Mouse (Mus musculus) ovary, adult 18-20 months (tissue): ENCODE data around the gene Golgb1.

Experiments used
- DNase-seq: peaks from one replicate; pipeline ENCODE4 v3.0.0; 2022; ENCODE audit warnings: low spot score, mixed read lengths

The Golgb1 gene

DNA sequence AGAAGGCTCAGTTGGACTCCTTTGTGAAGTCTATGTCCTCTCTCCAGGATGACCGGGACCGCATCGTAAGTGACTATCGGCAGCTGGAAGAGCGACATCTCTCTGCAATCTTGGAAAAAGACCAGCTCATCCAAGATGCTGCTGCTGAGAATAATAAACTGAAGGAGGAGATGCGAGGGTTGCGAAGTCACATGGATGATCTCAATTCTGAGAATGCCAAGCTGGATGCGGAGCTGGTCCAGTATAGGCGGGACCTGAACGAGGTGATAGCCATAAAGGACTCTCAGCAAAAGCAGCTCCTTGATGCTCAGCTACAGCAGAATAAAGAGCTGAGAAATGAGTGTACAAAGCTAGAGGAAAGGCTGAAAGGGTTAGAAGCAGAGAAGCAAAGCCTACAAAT lies 43.6 kb downstream of the Golgb1 start:
- DNase-seq: no peak

DNA sequence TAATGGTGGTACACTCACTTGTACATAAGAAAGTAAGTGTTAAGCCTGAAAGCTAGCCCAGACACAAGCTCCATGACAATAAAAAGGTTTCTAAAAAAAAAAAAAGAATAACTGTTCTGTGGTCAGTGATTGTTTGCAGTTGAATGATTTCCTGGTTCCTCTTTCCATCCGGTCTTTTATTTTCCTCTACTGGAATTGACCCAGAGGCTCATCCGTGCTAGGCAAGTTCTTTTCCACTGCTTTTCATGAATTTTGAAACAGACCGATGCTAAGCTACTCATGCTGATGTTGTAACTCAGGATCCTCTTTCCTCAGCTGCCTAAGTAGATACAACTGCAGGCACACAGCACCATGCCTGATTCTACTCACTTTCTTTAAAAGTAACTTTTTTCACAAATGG lies 45.5 kb downstream of the Golgb1 start:
- no peak for DNase-seq

DNA sequence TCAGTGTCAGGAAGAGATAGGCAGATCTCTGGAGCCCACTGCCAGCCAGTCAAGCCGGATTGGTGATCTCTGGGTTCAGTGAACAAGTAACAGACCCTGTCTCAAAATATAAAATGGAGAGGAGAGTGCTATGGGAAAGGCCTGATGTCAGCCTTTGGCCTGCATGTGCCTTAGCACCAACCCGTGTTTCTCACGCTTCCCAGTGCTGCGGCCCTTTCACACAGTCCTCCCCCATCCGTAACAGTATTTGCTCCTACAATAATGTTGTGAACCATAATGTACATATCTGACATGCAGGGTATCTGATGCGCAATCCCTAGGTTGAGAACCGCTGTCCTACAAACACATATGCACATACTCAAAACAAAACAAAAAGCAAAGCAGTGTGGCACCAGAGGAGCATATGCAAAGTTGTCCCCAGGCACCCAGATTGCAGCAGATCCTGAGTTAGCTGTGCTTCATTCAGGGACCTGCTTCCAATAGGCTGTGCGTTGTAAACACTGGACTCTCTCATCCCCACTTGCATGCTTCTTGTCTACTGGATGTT lies 46.2 kb downstream of the Golgb1 start:
- no peak for DNase-seq

DNA sequence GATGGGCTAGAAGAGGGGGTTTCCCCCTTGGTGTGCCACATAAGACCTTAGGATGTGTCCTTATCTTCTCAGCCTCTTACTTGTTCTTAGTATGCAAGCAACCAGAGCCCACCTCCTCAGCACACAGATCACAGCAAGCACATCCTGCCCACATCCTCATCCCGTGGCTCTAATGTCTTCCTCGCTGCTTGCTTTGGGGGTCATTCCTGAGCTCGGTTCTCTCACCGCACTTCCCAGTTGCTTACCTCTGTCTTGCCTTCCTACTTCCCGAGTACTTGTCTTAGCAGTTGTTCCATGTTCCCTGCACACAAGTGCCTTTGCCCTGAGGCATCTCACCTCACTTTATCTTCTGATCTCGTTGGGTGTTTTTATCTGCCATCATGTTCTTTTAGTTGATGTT lies 47.0 kb downstream of the Golgb1 start:
- DNase-seq: no peak

DNA sequence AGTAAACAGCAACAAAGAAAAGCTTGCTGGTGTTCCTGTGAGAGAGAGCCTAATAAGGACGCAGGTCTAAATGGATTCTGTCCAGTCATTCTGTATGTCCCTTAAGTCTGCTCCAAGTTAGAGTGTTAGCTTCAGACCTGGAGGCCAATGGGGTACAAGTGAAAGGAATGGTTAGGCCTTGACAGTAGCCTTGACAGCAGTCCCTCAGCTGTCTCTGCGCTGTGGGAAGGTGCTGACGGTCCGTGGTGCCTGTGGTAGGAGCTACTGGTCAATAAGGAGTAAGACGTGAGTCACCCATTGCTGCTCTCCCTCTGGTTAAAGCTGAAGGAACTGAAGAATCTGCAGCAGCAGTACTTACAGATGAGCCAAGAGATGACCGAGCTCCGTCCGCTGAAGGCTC lies 49.4 kb downstream of the Golgb1 start:
- no peak for DNase-seq

DNA sequence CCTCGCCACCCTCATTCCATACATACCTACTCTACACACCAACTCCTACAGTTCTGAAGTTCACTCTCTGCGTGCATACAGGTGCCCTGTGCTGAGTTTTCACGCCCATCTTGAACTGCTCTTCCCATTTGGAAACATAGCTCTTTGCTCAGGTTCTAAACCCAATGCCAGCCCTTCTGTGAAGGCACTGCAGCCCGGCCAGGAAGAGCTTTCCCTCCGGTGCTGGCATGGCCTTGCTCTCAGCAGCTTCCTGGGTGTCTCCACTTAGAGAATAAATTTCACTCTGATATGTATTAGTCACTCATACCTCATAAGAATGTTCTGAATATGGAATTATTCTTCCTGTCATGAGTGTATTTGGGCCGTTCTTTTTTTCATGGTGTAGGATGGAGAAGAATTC lies 50.4 kb downstream of the Golgb1 start:
- DNase-seq: no peak

DNA sequence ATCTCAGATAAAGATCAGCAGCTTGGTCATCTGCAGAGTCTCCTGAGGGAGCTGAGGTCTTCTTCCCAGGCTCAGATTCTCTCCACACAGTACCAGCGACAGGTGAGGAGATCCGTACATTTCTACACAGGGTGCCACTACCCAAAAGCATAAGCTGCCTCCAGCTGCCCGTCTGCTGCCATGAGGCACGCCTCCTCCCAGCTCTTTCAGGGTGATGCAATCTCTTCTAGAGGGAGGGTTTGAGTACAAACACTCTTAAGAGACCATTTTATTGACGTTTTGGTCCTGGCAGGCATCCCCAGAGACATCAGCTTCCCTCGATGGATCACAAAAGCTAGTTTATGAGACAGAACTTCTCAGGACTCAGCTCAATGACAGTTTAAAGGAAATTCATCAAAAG lies 50.9 kb downstream of the Golgb1 start:
- DNase-seq: no peak

DNA sequence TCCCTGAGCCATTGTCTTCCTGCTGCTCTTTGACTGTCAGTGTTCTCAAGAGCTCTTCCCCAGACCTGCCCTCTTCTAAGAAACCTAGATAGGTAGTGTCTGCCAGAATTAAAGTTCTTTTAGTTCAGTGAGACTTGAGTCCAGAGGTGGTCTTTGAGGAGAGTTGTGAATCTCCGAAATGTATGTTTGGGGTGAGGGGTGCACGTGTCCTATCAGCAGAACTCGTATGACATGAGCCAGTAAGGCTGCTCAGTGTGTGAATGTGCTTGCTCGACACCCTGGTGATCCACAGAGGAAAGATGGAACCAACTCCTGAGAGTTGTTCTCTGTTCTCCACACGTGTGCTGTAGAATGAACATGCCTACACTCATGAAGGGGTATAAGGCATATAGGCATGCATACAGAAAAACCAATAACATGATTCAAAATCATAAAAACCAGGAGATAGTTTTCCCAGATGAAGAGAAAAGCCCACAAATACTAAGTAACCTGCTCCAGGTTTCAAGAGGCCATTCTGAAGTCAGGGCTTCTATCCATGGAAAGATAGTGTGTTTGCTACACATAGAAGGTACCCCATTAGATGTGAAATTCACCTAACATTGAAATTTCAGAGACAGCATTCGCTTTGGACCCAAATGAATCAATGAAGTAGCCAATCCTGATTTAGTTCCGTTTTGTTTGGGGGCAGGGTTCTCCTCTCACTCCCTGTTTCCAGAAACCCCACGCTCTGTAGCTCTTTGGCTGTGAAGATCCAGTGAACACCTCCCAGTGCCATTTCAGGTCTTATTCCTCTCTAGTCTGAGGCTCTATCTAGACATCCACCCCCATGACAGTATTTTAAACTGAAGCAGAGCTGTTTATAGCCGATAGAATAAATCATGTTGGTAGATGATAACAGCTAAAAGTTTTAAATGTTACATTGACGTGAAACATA lies 51.8 kb downstream of the Golgb1 start:
- DNase-seq: no peak

DNA sequence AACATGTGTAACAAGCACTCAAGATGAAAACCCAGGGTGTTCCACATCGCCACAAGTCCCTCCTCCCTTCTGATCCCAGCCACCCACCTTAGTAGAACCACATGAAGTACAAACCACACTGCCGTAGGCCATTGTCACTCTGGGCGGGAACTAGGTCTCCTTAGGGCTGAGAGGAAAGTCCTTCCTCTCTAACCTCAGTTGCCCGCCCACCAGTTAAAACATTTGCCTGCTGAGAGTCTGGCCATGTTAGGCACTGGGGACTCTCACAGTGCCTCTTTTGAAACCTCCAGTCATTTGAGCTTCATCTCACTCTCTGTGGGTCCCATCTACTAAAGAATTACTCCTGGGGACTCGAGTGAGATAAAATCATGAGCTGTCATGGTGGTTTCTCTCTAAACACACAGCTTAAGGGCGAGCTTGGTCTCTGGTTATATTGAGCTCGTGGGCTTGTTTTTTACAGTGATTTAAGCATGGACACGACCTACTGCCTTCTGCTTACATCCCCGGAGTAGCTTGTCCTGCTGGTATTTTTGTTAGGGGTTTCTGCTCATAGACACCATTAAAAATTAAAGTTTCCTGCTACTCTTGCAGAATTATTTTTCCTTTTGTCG lies 52.7 kb downstream of the Golgb1 start:
- DNase-seq: no peak

DNA sequence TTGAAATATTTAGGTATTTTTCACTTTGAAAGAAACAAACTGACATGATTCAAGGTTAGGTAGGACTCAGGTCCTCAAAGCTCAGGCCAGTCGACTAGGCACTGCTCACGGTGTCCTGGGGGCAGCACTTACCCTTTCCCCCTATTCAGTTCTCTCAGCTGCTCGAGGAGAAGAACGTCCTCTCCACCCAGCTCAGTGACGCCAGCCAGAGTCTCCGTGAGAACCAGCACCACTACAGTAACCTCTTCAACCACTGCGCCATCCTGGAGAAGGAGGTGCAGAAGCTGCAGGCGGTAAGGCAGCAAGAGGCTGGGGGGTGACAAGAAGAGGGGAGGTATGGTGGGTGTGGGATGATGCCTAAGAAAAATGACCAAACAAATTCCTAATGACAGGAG lies 53.2 kb downstream of the Golgb1 start:
- no peak for DNase-seq

DNA sequence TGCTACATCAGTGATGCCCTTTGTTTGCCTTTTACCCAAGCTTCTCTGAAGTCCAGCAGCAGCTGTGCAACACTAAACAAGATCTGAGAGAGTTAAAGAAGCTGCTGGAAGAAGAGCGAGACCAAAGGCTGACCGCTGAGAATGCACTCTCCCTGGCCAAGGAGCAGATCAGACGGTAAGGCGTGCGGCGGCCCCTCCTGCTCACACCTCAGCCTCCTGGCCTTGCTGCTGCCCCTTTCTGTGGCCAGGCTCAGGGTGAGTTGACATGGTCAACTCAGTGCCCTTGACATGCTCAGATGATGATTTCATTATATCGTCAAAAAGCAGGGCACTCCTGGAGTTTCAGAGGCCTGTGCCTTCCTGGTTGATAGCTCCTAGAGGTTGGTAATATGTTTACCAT lies 54.3 kb downstream of the Golgb1 start:
- no peak for DNase-seq

DNA sequence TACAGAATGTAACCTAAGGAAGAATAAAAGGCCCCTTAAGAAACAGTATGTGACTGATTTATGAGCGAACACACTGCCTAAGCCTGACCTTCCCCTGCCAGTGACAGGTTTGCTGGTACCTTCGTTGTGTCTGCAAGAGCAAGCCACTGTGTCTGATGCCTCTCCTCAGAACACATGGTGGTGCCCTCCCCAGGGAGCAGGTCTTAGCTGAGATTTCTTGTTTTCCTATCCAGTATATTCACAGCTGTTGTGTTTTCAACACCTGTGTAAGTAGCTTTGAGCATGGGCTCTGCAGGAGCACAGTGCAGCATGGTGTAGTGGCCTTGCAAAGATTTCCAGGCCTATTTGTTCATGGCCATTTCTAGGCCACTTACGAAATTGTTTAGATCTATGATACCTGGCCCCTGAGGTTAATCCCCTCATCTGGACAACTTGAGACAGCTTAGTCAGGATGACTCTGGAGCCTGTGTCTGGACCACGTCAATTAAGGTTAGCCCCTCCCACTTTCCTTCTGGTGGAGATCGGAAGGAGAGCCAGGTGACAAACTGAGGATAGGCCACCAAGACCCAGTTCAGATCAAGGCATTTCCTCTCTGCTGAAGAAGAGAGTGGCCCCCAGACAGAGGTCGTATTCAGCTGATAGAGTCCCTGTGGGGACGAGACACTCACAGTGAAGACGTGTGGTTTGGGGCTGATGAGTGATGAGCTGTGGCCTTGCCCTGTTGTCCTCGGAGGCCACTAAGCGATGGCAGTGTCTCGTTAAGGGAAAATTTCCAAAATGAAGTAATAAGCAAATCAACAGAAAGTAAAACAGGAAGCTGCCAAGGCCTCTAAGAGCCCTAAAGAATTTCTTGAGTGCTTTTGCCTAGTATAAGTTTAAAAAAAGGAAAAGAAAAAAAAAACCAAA lies 55.5 kb downstream of the Golgb1 start:
- DNase-seq: no peak

DNA sequence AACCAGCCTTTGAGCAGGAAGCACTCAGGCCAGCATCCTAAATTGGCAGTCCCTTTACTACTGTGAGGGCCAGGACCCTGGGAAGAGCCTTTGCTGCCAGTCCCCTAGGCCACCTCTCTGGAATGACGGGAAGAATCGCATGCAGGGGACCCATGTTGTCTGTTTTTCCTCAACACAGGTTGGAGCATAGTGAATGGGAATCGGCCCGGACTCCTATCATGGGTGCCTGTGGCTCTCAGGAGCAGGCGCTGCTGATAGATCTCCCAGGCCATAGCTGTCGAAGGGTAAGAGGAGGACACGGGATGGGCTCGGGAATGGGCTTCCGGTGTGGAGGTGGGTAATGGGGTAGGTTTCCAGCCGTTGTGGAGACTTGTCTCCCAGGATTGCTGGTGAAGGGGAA lies 56.4 kb downstream of the Golgb1 start:
- DNase-seq: no peak

DNA sequence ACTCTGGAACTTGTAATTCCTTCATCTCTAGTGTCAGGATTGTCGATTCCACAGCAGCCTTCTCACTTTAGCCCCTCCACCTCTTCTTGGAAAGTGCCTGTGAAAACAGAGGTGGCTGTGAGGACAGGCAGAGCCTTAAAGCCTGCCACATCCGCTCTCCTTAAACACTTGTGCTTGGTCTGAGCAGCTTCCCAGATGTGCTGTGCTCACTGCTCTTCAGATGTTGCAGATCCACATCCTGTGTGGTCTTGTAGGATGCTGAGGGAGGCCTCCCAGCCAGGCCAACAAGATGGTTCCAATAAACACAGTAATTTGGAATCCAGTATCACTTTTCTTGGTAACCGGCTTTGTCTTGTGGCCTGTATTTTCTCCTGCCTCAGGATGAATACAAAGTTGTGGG lies 57.0 kb downstream of the Golgb1 start:
- no peak for DNase-seq

DNA sequence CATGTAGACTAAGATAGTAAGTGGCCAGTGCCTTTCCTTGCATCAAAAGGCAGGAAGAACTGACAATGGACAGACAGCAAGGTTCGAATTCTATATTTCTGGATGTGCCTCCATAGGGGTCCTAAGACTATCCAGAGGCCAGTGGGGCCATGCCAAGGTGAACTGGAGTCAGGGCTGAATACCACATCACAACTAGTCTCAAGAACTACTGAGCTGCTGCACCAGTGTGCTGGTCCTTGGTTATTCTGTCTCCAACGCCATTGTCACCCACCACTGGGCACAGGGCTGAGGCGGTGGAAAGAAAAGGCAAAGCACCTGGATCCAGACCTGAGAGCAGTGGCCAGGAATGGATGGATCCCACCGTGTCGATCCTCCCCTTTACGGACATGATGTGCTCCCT lies 57.6 kb downstream of the Golgb1 start:
- no peak for DNase-seq

DNA sequence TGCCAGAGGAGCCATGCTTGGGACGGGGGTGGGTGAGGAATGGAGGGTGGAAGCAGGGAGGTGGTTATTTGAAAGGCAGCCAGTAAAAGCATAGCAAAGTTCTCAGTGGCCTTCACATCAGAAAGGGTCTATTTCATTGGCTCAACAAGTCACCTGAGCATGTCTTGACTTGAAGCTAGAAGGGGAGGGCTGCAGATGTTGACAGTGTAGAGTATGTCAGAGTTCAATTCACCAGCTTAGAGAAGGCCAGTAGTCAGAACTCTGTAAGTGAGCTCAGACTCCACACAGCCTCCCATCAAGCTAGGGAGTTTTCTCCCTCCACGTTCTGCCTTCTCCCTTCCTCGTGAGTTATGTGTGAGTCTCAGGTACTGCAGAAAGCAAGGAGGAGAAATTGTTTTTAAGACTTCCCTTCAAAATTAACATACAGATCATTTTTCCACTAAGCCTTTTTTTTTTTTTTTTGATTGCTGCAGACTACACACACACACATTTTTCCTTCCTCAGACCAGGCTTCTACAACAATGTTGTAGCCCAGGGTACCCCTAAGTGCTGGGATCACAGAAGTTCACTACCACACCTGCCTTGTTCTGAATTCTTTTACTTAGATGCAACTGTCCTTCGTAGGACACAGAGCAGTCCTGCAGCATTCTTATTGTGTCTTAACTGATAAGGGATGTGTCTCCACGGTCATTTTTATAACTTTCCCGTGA lies 59.3 kb downstream of the Golgb1 start:
- peak; percentile 44 for DNase-seq

DNA sequence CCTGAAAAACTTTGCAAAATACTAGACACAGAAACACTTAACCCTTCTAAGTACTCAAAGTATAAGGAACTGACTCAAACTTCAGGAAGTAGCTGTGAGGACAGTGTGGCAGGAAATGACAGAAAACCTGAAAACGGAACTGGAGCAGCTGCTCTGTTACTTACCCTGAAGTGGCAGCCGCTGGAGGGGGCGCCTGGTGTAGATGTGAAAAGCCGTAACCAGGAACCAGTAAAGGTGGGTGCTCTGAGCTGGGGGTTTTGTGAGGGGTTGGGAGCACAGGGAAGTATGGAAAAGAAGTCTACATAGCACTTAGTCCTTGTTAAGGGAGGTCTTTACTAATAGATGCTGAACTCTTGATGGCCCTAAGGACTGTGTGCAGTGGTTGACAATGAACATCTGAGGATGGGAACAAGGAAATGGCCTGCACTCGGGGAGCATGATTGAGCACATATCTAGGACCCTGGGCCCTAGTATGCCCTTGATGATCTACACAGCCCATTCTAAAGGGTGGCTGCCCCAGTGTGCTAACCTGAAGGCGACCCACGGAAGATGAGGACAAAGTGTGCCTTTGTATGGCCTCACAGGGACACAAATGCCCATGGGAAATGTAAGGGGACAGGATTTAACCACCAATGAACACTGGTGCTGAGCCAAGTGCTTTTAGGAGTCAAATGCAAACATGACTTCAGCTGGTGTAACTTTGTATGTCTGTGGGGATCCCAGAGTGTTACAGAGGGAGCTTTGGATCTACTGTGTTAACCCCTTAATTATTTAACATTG lies 60.1 kb downstream of the Golgb1 start, which contains the start of gene Hcls1:
Hcls1 (plus strand) TSS at position 143 of the 780 bp plus-strand sequence.
- no peak for DNase-seq

DNA sequence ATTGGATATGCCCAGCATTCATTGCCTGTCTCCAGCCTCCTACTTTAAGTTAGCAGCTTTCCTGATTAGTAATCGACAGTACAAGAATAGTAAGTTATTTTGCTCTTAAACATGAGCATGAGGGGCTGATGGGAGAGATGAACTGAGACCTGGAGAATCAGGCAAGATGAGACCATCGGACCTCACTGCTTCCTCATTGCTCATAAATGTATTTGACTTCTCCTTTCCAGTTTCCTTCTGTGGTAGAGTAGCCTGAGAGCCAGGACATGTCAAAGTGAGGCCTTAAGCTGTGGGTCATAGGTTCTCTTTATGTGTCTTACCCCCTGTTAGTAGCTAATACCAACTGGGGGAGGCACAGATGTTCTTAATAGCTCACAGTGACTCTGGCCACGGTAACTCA lies 60.9 kb downstream of the Golgb1 start:
- DNase-seq: no peak

DNA sequence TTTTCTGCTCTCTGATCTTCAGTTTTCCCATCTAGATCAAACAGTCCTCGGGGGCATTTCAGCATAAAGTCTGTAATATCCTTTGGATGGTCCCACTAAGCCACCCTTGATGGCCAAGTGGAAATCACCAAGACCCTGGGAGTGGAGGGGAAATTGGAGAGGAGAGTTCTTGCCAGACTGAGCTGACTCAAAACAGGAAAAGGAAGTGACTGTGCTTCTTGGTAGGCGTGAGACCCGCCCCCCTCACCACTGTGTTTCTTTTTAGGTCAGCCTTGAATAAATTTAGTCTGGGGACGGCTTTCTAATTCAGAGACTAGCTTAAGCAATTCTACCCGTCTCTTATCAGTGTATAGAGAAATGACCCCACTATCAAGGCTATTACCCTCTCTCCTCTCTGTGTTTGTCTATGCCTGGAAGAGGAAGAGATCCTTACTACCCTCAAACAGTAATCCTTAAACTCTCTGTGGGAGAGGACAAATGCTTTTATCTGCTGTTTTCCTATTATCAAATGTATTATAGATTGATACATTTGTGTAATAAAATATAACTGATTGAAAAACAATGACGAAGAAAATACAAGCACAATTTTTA lies 66.3 kb downstream of the Golgb1 start:
- DNase-seq: peak; percentile 20

DNA sequence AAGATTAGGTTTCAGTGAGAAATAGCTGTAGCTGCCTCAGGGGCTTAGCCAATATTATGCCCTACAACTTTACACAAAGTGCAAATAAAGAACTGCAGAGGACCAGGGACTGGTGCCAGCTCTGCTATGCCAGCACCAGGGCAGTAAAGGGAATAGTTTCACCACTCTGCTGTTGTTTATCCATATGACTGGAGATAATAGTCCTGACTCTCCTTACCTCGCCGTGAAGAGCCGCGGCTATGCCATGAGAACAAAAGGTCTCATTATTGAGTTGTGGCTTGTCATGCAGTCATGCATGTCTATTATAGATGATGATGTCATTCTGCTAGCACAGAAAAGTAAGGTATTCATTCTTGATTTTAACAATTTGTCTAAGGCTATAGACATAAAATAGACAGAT lies 67.0 kb downstream of the Golgb1 start:
- DNase-seq: no peak
